8 mouse cellular contexts compared by ENCODE assay signal in genomic region chr2:125893096-125893495, GRCm38 (mm10). TPM values are rescaled to one million over a fixed set of nuclear protein-coding genes. Genes with fewer than 3 reads are reported as not detected.
DNase-seq lines count a peak whose midpoint lies in the region; ATAC-seq and TF ChIP-seq lines count a peak whose summit lies in the region.

No protein-coding gene starts in this region.

- no peaks in the 10 kb centered on the region for H3K27me3 ChIP-seq in midbrain, postnatal 0 days (ENCODE audit: insufficient read depth, low read length)
- no peaks in the 10 kb centered on the region for H3K27me3 ChIP-seq in midbrain, embryonic 16.5 days (ENCODE audit: control insufficient read depth, insufficient read depth, low read depth, low read length)
- no peaks in the 10 kb centered on the region for H3K27me3 ChIP-seq in intestine, embryonic 15.5 days (replicated peaks)

- no peak overlapping the region for H3K9ac ChIP-seq in midbrain, postnatal 0 days (replicated peaks; ENCODE audit: low read length, poor library complexity, severe bottlenecking)
- H3K9ac ChIP-seq in midbrain, embryonic 16.5 days (ENCODE audit: low read depth, low read length): no peak overlapping the region
- no peak overlapping the region for H3K9ac ChIP-seq in intestine, embryonic 15.5 days

- peak; percentile 68 for TF ChIP-seq CTCF in gastrocnemius, adult 2 months (IDR thresholded peaks at IDR 0.05)
- TF ChIP-seq CTCF in midbrain, postnatal 0 days (IDR thresholded peaks at IDR 0.05): peak; percentile 77

- H3K4me3 ChIP-seq in gastrocnemius, adult 2 months: no peak overlapping the region
- no peak overlapping the region for H3K4me3 ChIP-seq in midbrain, postnatal 0 days (ENCODE audit: low read depth, low read length)
- no peak overlapping the region for H3K4me3 ChIP-seq in midbrain, embryonic 16.5 days (ENCODE audit: low read depth, low read length)
- H3K4me3 ChIP-seq in intestine, embryonic 15.5 days (replicated peaks): no peak overlapping the region

- H3K4me1 ChIP-seq in midbrain, postnatal 0 days (ENCODE audit: insufficient read depth, low read length): no peaks in the 10 kb centered on the region
- no peaks in the 10 kb centered on the region for H3K4me1 ChIP-seq in midbrain, embryonic 16.5 days (ENCODE audit: control insufficient read depth, insufficient read depth, low read length)
- H3K4me1 ChIP-seq in intestine, embryonic 15.5 days (replicated peaks): no peaks in the 10 kb centered on the region

- H3K27ac ChIP-seq in gastrocnemius, adult 2 months: no peak overlapping the region
- no peak overlapping the region for H3K27ac ChIP-seq in midbrain, postnatal 0 days (ENCODE audit: low read depth, low read length)
- no peak overlapping the region for H3K27ac ChIP-seq in midbrain, embryonic 16.5 days (ENCODE audit: low read length)
- H3K27ac ChIP-seq in intestine, embryonic 15.5 days: no peak overlapping the region

- H3K4me2 ChIP-seq in midbrain, postnatal 0 days (ENCODE audit: low read depth, low read length, poor library complexity, severe bottlenecking): no peak overlapping the region
- no peak overlapping the region for H3K4me2 ChIP-seq in midbrain, embryonic 16.5 days (ENCODE audit: low read length)
- H3K4me2 ChIP-seq in intestine, embryonic 15.5 days (replicated peaks): no peak overlapping the region

- peak; percentile 21 for DNase-seq in gastrocnemius, adult 2 months
- no peak for DNase-seq in gastrocnemius, postnatal 25 days
- peak; percentile 74 for DNase-seq in midbrain, postnatal 0 days (ENCODE audit: low spot score)
- peak; percentile 64 for DNase-seq in adrenal gland, postnatal 10 days
- DNase-seq in heart, postnatal 4 days: peak; percentile 61
- DNase-seq in skeletal muscle tissue, adult 2 months (ENCODE audit: low read depth, low spot score): peak; percentile 11

- no peak for ATAC-seq in midbrain, postnatal 0 days (ENCODE audit: low FRiP score)
- no peak for ATAC-seq in midbrain, embryonic 16.5 days
- ATAC-seq in intestine, embryonic 15.5 days: no peak

- no peaks in the 10 kb centered on the region for H3K36me3 ChIP-seq in midbrain, postnatal 0 days (ENCODE audit: insufficient read depth, low read length)
- H3K36me3 ChIP-seq in midbrain, embryonic 16.5 days (ENCODE audit: control insufficient read depth, insufficient read depth, low read length): no peaks in the 10 kb centered on the region
- H3K36me3 ChIP-seq in intestine, embryonic 15.5 days: no peaks in the 10 kb centered on the region

- H3K9me3 ChIP-seq in midbrain, postnatal 0 days (ENCODE audit: low read length): no peaks in the 10 kb centered on the region
- no peaks in the 10 kb centered on the region for H3K9me3 ChIP-seq in midbrain, embryonic 16.5 days (replicated peaks; ENCODE audit: control insufficient read depth, low read length, poor library complexity, severe bottlenecking)
- H3K9me3 ChIP-seq in intestine, embryonic 15.5 days: no peaks in the 10 kb centered on the region

- 42% methylated on average over 6 of the region's 6 CpGs for WGBS in midbrain, postnatal 0 days
- WGBS in midbrain, embryonic 16.5 days: 50% methylated on average over 6 of the region's 6 CpGs
- WGBS in intestine, embryonic 15.5 days: 49% methylated on average over 6 of the region's 6 CpGs

- intact Hi-C loops in gastrocnemius, adult 2 months (cut with DNase I): loop anchor here (1.0 to 10.0 kb wide), 4 partner anchors 139 to 632 kb away; partner anchors contain the start of gene Fgf7

RNA-seq across cellular contexts. Expression of gene Cops2, which starts 34.2 kb away (rescaled TPM):
- 100 to 1,000 TPM; 109 to 116 TPM for total RNA-seq in gastrocnemius, adult 2 months (2021)
- total RNA-seq in gastrocnemius, postnatal 25 days (2021): 10 to 100 TPM; 91.8 to 92.1 TPM
- 53.7 and 67.5 TPM in 2 replicates for total RNA-seq in midbrain, postnatal 0 days (2014; rRNA removed)
- 49.7 and 53.0 TPM in 2 replicates for polyA plus RNA-seq in midbrain, postnatal 0 days (2015; fragmentation: Nextera tagmentation; extraction: Ambion mirVana)
- polyA plus RNA-seq in midbrain, embryonic 16.5 days (2015; fragmentation: Nextera tagmentation; extraction: Ambion mirVana): 60.0 and 64.4 TPM in 2 replicates
- total RNA-seq in adrenal gland, postnatal 10 days (2021): 100 to 1,000 TPM; 109 to 121 TPM
- total RNA-seq in heart, postnatal 4 days (2021): 10 to 100 TPM; 91.2 to 92.3 TPM
- 59.5 and 69.9 TPM in 2 replicates for polyA plus RNA-seq in intestine, embryonic 15.5 days (2015; fragmentation: Nextera tagmentation; extraction: Ambion mirVana)

RNA-seq across cellular contexts. Expression of gene Galk2, which starts 34.2 kb away (rescaled TPM):
- 1 to 10 TPM; 2.8 to 4.2 TPM for total RNA-seq in gastrocnemius, adult 2 months (2021)
- total RNA-seq in gastrocnemius, postnatal 25 days (2021): 1 to 10 TPM; 4.0 to 5.3 TPM
- 32.0 and 33.4 TPM in 2 replicates for total RNA-seq in midbrain, postnatal 0 days (2014; rRNA removed)
- polyA plus RNA-seq in midbrain, postnatal 0 days (2015; fragmentation: Nextera tagmentation; extraction: Ambion mirVana): 28.7 and 32.4 TPM in 2 replicates
- 32.7 and 33.2 TPM in 2 replicates for polyA plus RNA-seq in midbrain, embryonic 16.5 days (2015; fragmentation: Nextera tagmentation; extraction: Ambion mirVana)
- 10 to 100 TPM; 40.6 to 41.1 TPM for total RNA-seq in adrenal gland, postnatal 10 days (2021)
- total RNA-seq in heart, postnatal 4 days (2021): 10 to 100 TPM; 21.4 to 21.7 TPM
- 63.0 and 63.7 TPM in 2 replicates for polyA plus RNA-seq in intestine, embryonic 15.5 days (2015; fragmentation: Nextera tagmentation; extraction: Ambion mirVana)
